In the genomic region with DNA sequence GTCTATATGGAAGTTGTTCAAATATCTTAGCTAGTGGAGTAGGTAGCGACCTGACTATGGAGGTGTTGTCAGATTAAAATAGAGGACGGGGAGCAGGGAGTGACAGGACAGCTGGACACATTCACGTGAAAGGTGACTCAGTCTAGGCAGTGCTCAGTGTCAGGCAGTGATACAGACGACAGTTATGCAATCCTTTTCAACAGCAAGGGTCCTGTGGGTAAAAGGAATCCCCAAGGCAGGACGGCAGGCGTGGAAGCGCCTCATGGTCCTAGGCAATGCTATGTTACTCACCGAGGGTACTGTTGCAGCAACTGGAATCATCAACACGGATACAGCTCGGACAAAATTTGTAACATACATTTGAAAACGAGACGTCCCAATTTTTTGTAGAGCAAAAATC, we compare ENCODE assay signal across 27 mouse cellular contexts.
"Had no signal": no experiment of that assay in that cellular context is flagged by ENCODE, and none has a peak within 500 bp of the region (broad histone marks: within the 10 kb centered on the region; RNA-seq: fewer than 3 reads in every experiment).

No protein-coding gene starts in this region.

- H3K4me3 ChIP-seq: gastrocnemius, adult 2 months; heart, embryonic 10.5 days; heart, embryonic 13.5 days; heart, embryonic 15.5 days; hindbrain, embryonic 13.5 days; hindbrain, embryonic 15.5 days; kidney, embryonic 15.5 days; limb, embryonic 13.5 days; limb, embryonic 15.5 days; liver, embryonic 13.5 days; liver, embryonic 15.5 days had no signal

- H3K4me1 ChIP-seq: heart, embryonic 10.5 days; hindbrain, embryonic 13.5 days; kidney, embryonic 15.5 days; limb, embryonic 15.5 days had no signal

- ATAC-seq: hindbrain, postnatal 0 days; intestine, embryonic 16.5 days had no signal

- H3K9me3 ChIP-seq: heart, embryonic 10.5 days; heart, embryonic 13.5 days; heart, embryonic 15.5 days; hindbrain, embryonic 13.5 days; hindbrain, embryonic 15.5 days; kidney, embryonic 15.5 days; limb, embryonic 13.5 days; limb, embryonic 15.5 days; liver, embryonic 13.5 days; liver, embryonic 15.5 days had no signal

- H3K27ac ChIP-seq: gastrocnemius, adult 2 months; heart, embryonic 10.5 days; heart, embryonic 13.5 days; heart, embryonic 15.5 days; hindbrain, embryonic 13.5 days; hindbrain, embryonic 15.5 days; hindbrain, postnatal 0 days; kidney, embryonic 15.5 days; kidney, postnatal 0 days; limb, embryonic 13.5 days; limb, embryonic 15.5 days; liver, embryonic 13.5 days; liver, embryonic 15.5 days had no signal

- DNase-seq: gastrocnemius, adult 2 months; gastrocnemius, postnatal 14 days; gastrocnemius, postnatal 36 days; heart, adult 18-20 months; heart, postnatal 14 days; heart, postnatal 36 days; kidney, adult 11 months; kidney, adult 2 months; kidney, adult 9 months; kidney, postnatal 14 days; kidney, postnatal 36 days; layer of hippocampus, adult 9-11 months; layer of hippocampus, postnatal 36 days; left cerebral cortex, postnatal 4 days; liver, embryonic 13.5 days had no signal

- H3K4me2 ChIP-seq: heart, embryonic 13.5 days; heart, embryonic 15.5 days; hindbrain, embryonic 13.5 days; hindbrain, embryonic 15.5 days; kidney, embryonic 15.5 days; limb, embryonic 13.5 days; limb, embryonic 15.5 days; liver, embryonic 13.5 days; liver, embryonic 15.5 days had no signal

- H3K9ac ChIP-seq: heart, embryonic 13.5 days; heart, embryonic 15.5 days; hindbrain, embryonic 13.5 days; hindbrain, embryonic 15.5 days; kidney, embryonic 15.5 days; limb, embryonic 13.5 days; limb, embryonic 15.5 days; liver, embryonic 13.5 days; liver, embryonic 15.5 days had no signal

- H3K27me3 ChIP-seq: heart, embryonic 13.5 days; heart, embryonic 15.5 days; hindbrain, embryonic 13.5 days; hindbrain, embryonic 15.5 days; kidney, embryonic 15.5 days; limb, embryonic 13.5 days; limb, embryonic 15.5 days; liver, embryonic 13.5 days; liver, embryonic 15.5 days had no signal
